Mouse (Mus musculus) heart, embryonic 14.5 days (tissue): Measurements from ENCODE around the gene Mum1. TPM values are rescaled to one million over a fixed set of nuclear protein-coding genes. Genes with fewer than 3 reads are reported as not detected.

Experiments
- ATAC-seq: fragments of 200-750 bp; cut with Nextera tagmentation; 2 replicates; pipeline ENCODE4 v1.8.0; 2017; ENCODE audit warnings: low read depth, moderate TSS enrichment; ENCODE audit not compliant: insufficient number of reproducible peaks, insufficient read depth, low FRiP score
- H3K27ac ChIP-seq, 2 experiments: fragments of 200-500 bp in 1 of 2; fragments of 300-500 bp in 1 of 2; sonication (generic) in 1 of 2; replicated peaks in 1 of 2; 2 replicates each; pipeline ENCODE4 v1.5.1; 2012 to 2014; ENCODE audit warnings: low read depth in 2 of 2, low read length in 2 of 2, control low read depth in 1 of 2, mild to moderate bottlenecking in 1 of 2, mixed read lengths in 1 of 2; ENCODE audit not compliant: control insufficient read depth in 1 of 2, insufficient read depth in 1 of 2
- H3K27me3 ChIP-seq: fragments of 300-500 bp; sonication (generic); 2 replicates; pipeline ENCODE4 v1.6.1; 2014; ENCODE audit warnings: mild to moderate bottlenecking, low read length, control low read depth; ENCODE audit not compliant: control insufficient read depth, insufficient read depth
- H3K36me3 ChIP-seq: fragments of 300-500 bp; sonication (generic); 2 replicates; pipeline ENCODE4 v1.6.1; 2014; ENCODE audit warnings: mild to moderate bottlenecking, control low read depth, low read length, mixed read lengths; ENCODE audit not compliant: control insufficient read depth, insufficient read depth
- H3K4me1 ChIP-seq, 2 experiments: fragments of 200-500 bp in 1 of 2; fragments of 300-500 bp in 1 of 2; sonication (generic) in 1 of 2; 2 replicates each; pipeline ENCODE4 v1.6.1; 2012 to 2014; ENCODE audit warnings: low read length in 2 of 2, control low read depth in 1 of 2, mixed read lengths in 1 of 2; ENCODE audit not compliant: control insufficient read depth in 2 of 2, insufficient read depth in 2 of 2
- H3K4me2 ChIP-seq: fragments of 300-500 bp; sonication (generic); 2 replicates; pipeline ENCODE4 v1.6.1; 2014; ENCODE audit warnings: mild to moderate bottlenecking, low read length
- H3K4me3 ChIP-seq, 2 experiments: fragments of 200-500 bp in 1 of 2; fragments of 300-500 bp in 1 of 2; sonication (generic) in 1 of 2; 2 replicates each; pipeline ENCODE4 v1.5.1; 2012 to 2014; ENCODE audit warnings: low read length in 2 of 2, mild to moderate bottlenecking in 2 of 2, control low read depth in 1 of 2, low read depth in 1 of 2, moderate library complexity in 1 of 2; ENCODE audit not compliant: control insufficient read depth in 1 of 2, insufficient read depth in 1 of 2
- H3K9ac ChIP-seq: fragments of 300-500 bp; sonication (generic); 2 replicates; pipeline ENCODE4 v1.6.1; 2014; ENCODE audit warnings: mild to moderate bottlenecking, low read length
- H3K9me3 ChIP-seq: fragments of 300-500 bp; sonication (generic); 2 replicates; pipeline ENCODE4 v1.6.1; 2016; ENCODE audit warnings: low read length, control low read depth; ENCODE audit not compliant: control insufficient read depth
- WGBS: fragments of 180-500 bp; shearing (Covaris S2); extraction: QIAGEN DNeasy Blood & Tissue Kit; methylation state at CpG from one replicate; pipeline ENCODE4 v1.1.7; 2014; 5-methylcytosine and 5-hydroxymethylcytosine counted together
- polyA plus RNA-seq: library from polyadenylated mRNA; unstranded; fragments of >200 nt; fragmentation: Nextera tagmentation; extraction: Ambion mirVana; gene quantifications from 2 replicates; pipeline ENCODE4 v1.2.1, GENCODE M21; 2014

Gene Mum1
- polyA plus RNA-seq, 1 experiment from 2014 or later, result 29.3 TPM

GRCm38 (mm10) chr10:80196167-80196566 is 30.1 kb upstream of the Mum1 start:
- H3K4me1 ChIP-seq, result peaks cover 2 to 3% of the 10 kb centered on the region in 2 experiments; a peak in 1 of 4 replicates
- H3K36me3 ChIP-seq, result no peaks in the 10 kb centered on the region
- H3K9ac ChIP-seq, result no peak overlapping the region
- no peak overlapping the region for H3K4me2 ChIP-seq
- no peak overlapping the region for H3K27ac ChIP-seq
- H3K27me3 ChIP-seq, result peaks cover 15% of the 10 kb centered on the region
- H3K4me3 ChIP-seq, result no peak overlapping the region
- 82% methylated on average over 1 of the region's 1 CpGs for WGBS
- no peak for ATAC-seq
- H3K9me3 ChIP-seq, result no peaks in the 10 kb centered on the region

GRCm38 (mm10) chr10:80196778-80197581 is 29.3 kb upstream of the Mum1 start:
- H3K27me3 ChIP-seq, result peaks cover 9% of the 10 kb centered on the region
- H3K4me2 ChIP-seq, result no peak overlapping the region
- H3K4me1 ChIP-seq, result peaks cover 2 to 3% of the 10 kb centered on the region in 2 experiments; a peak in 1 of 4 replicates
- ATAC-seq, result no peak
- no peak overlapping the region for H3K27ac ChIP-seq
- no peak overlapping the region for H3K9ac ChIP-seq
- WGBS, result 79% methylated on average over 33 of the region's 33 CpGs
- H3K36me3 ChIP-seq, result no peaks in the 10 kb centered on the region
- no peak overlapping the region for H3K4me3 ChIP-seq
- H3K9me3 ChIP-seq, result no peaks in the 10 kb centered on the region

- Histone ChIP-seq H3K27me3 (no peaks in the 10 kb centered on the region), H3K9me3 (no peaks in the 10 kb centered on the region), H3K4me2 (no peak overlapping the region), H3K4me1 (peaks cover 2 to 5% of the 10 kb centered on the region in 2 experiments; a peak in 2 of 4 replicates), H3K36me3 (no peaks in the 10 kb centered on the region), H3K9ac (no peak overlapping the region), H3K27ac (no peak overlapping the region), H3K4me3 (no peak overlapping the region)
- WGBS, result 49% methylated on average over 3 of the region's 3 CpGs
- peak; percentile 76 for ATAC-seq
These were observed 26.7 kb upstream of the Mum1 start for GRCm38 (mm10) chr10:80199440-80200008.

- no peak overlapping the region for H3K27ac ChIP-seq
- no peak overlapping the region for H3K4me2 ChIP-seq
- no peak overlapping the region for H3K4me3 ChIP-seq
- H3K9me3 ChIP-seq, result no peaks in the 10 kb centered on the region
- no peaks in the 10 kb centered on the region for H3K36me3 ChIP-seq
- peaks cover 2 to 5% of the 10 kb centered on the region in 2 experiments; a peak in 2 of 4 replicates for H3K4me1 ChIP-seq
- H3K27me3 ChIP-seq, result no peaks in the 10 kb centered on the region
- H3K9ac ChIP-seq, result no peak overlapping the region
- 74% methylated on average over 6 of the region's 6 CpGs for WGBS
- ATAC-seq, result no peak
These were observed 25.7 kb upstream of the Mum1 start for GRCm38 (mm10) chr10:80200485-80200884.

- WGBS, result 32% methylated on average over 7 of the region's 7 CpGs
- Histone ChIP-seq H3K27ac (no peak overlapping the region), H3K4me1 (peaks cover 4 to 7% of the 10 kb centered on the region in 2 experiments; a peak in 2 of 4 replicates), H3K36me3 (no peaks in the 10 kb centered on the region), H3K9me3 (no peaks in the 10 kb centered on the region), H3K27me3 (no peaks in the 10 kb centered on the region; the same call in 1 of the 2 replicates), H3K4me3 (no peak overlapping the region), H3K9ac (no peak overlapping the region), H3K4me2 (no peak overlapping the region)
- no peak for ATAC-seq
These were observed 22.2 kb upstream of the Mum1 start for GRCm38 (mm10) chr10:80204055-80204454.

GRCm38 (mm10) chr10:80207201-80207600 is 19.0 kb upstream of the Mum1 start:
- Histone ChIP-seq H3K9me3 (no peaks in the 10 kb centered on the region), H3K9ac (no peak overlapping the region), H3K27ac (no peak overlapping the region), H3K4me3 (no peak overlapping the region), H3K4me2 (no peak overlapping the region), H3K27me3 (no peaks in the 10 kb centered on the region; the same call in 1 of the 2 replicates), H3K4me1 (peaks cover 4% of the 10 kb centered on the region in 2 experiments; a peak in 2 of 4 replicates), H3K36me3 (no peaks in the 10 kb centered on the region)
- WGBS, result 61% methylated on average over 1 of the region's 1 CpGs
- no peak for ATAC-seq

GRCm38 (mm10) chr10:80207676-80208075 is 18.6 kb upstream of the Mum1 start:
- ATAC-seq, result no peak
- H3K4me3 ChIP-seq, result no peak overlapping the region
- WGBS, result 68% methylated on average over 10 of the region's 10 CpGs
- no peaks in the 10 kb centered on the region for H3K9me3 ChIP-seq
- H3K27me3 ChIP-seq, result no peaks in the 10 kb centered on the region; the same call in 1 of the 2 replicates
- no peak overlapping the region for H3K4me2 ChIP-seq
- H3K4me1 ChIP-seq, result peaks cover 4% of the 10 kb centered on the region in 2 experiments; a peak in 2 of 4 replicates
- no peak overlapping the region for H3K9ac ChIP-seq
- H3K27ac ChIP-seq, result no peak overlapping the region
- no peaks in the 10 kb centered on the region for H3K36me3 ChIP-seq
